Mouse (Mus musculus) ovary, postnatal 14 days (tissue): Measurements from ENCODE around the gene Rabep1.
"Not testable (repeated sequence)": the region's sequence is repeated elsewhere in the genome, so short reads cannot be mapped to it uniquely, and the experiment has no call there.

Source experiments
- DNase-seq: peaks from one replicate; pipeline ENCODE4 v3.0.0; 2022; ENCODE audit warnings: low spot score

Rabep1 gene

DNA sequence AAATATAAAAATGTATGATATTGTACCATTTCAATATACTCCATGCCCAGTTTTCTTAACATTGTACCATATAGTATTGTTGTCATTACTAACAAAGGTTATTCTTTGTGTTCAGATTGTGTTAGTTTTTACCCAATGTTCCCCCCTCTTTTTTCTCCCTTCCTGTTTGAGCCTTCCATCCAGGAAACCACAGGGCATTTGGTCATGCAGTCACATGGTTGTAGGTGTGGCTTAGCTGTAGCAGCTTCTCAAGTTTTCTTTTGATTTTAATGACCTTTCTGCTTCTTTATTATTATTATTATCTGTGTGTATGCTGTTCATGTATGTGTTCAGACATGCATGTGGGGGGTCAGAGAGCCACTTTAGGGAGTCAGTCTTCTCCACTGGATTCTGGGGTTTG, 47.0 kb downstream of the Rabep1 start:
- DNase-seq = no peak

DNA sequence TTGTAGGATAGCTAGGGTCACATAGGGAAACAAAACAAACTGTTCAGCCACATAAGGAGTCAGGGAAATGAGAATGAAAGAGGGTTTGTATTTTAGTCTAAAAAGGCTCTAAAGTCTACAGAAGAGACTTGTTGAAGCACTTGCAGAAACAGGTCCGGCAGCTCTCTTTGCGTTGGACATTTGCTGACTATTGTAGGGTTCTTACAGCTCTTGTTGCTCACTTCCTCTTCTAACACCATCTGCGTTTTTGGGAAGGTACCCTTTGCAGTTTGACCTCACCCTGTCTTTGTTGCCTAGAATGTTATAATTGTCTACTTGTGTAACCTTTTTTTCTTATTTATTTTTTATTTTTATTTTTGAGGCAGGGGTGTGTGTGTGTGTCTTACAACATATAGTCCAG, 53.1 kb downstream of the Rabep1 start:
- DNase-seq = no peak

DNA sequence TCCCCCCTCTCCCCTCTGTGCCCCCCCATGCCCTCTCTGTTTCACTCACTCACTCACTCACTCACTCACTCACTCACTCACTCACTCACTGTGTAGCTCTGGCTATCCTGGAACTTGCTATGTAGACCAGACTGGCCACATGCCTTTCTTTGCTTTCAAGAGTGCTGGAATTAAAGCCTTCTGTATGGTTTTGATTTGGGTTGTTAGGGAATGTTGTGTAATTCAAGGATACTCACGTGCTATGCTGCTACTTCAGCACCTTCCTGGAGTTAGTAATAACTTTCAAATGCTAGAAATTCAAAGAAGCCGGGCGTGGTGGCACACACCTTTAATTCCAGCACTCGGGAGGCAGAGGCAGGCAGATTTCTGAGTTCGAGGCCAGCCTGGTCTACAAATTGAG, 53.6 kb downstream of the Rabep1 start:
- not testable (repeated sequence) for DNase-seq

DNA sequence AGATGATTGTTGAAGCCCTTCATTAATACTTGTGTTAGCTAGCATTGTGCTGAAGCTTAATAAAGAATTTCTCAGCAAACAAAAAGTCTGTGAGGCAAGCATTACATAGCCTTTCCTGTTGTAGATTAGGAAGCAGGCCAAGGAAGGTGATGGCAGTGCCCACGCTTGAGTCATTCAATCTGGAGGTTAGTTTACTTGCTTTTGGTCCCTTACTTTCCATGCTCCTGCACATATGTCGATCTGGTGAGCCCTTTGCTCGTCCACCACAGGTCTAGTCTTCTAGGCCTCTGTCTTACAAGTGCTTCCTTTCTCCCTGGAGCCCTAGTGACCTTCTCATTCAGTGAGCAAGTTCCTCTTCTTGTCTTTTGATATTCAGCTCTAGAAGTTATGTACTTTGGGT, 62.1 kb downstream of the Rabep1 start:
- DNase-seq = no peak

DNA sequence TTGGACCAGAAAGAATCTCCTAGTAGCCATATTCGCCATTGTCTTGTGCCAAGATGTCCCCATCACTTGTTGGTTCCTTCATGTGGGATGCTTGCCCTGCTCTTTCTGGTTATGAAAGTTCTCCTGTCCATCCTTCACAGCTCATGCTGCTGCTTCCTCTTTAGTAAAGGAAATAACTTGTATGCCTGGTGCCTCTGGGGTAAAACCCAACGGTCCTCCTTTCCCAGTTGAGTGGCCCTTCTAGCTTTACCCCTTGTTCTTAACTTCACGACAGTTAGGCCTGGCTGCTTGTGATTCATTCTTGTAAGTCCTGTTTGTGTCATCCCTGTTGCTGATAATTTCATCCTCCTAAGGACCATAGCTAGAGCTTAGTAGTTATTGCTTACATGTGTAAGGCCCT, 66.7 kb downstream of the Rabep1 start:
- no peak for DNase-seq

DNA sequence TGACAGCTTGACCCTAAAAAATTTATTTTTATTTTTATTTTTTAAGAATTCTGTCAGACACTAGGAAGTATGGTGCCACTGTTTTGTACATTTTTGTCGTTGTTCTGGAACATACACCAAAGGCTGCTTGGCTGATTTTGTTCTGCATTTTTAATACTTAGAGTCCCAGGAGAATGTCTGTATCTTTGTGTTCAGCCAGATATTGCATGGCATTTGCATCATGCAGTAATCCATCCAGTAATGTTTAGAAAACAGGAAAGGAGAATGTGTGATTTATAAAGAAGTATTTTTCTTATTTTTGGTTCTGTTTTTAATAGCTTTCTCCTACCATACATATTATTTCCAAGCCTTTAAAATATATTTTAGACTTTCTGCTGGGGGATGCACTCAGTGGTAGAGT, 67.3 kb downstream of the Rabep1 start:
- DNase-seq = no peak

DNA sequence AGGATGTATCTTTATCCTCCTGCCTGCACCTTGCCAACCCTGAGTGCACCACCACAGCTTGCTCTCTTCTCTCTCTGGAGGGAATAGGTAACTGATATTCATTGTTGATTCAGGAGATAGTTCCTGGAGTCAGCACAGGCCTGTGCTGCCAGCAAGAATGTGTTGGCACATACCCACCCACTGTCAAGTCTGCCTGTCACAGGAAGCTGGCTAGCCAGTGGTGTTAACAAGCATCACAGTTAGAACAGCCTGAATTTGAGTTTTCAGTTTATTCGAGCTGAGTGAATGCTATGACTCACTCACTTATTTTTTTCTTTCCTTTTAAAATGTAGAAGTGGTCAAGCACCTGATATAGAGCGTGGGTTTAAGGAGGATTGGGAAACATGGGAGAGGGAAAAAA, 73.3 kb downstream of the Rabep1 start:
- no peak for DNase-seq

DNA sequence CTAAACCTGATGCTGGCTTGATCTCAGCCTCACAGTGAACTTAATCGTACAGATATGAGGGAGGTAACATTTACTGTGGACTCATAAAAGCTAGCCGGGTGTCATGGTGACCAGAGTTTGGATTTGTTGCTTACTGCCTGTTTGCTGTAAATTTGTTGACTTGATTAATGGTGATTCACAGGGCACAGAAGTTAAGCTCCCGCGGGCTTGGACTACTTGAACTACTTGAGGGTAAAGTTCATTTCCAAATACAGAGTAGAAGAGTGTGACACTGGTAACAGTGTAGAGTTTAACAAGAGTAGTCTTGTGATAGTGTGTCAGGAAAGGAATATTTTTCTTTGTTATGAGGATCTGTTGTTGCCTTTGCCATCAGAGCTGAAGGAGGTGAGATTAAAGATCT, 74.9 kb downstream of the Rabep1 start:
- DNase-seq = no peak

DNA sequence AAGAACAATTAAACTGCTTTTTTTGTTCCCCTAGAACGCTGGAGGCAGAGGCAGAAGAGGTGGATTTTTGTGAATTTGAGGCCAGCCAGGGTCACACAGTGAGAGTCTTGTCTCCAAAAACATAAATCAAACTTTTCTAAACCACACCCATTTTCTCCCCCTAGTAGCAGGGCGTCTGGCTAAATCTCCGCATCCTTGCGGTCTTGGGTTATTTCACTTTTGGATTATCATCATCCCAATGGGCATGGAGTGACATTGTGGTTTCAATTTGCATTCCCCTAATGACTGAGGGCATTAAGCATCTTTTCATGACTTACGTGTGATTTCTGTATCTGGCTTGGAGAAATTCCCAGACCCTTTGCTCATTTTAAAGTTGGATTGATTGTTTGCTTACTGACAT, 86.9 kb downstream of the Rabep1 start:
- DNase-seq = no peak

DNA sequence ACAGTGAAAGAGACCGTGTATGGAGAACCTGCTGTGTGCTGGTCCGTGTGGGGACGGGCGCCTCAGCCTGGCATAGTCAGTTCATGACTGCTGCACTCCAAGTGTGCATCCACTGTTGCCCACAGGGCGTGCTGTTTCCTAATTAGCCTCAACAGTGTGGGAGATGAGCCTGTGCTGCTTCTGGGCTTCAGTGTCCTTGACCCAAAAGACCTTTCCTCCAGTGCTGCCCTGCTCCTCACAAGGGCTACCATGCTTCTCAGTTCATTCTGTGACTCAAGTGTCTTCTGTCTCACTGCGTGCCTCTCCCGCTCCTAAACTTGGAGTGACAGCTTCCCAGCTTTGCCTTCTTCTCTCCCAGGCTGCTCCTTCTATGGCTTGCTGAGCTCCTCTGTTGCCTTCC, 90.7 kb downstream of the Rabep1 start:
- no peak for DNase-seq

DNA sequence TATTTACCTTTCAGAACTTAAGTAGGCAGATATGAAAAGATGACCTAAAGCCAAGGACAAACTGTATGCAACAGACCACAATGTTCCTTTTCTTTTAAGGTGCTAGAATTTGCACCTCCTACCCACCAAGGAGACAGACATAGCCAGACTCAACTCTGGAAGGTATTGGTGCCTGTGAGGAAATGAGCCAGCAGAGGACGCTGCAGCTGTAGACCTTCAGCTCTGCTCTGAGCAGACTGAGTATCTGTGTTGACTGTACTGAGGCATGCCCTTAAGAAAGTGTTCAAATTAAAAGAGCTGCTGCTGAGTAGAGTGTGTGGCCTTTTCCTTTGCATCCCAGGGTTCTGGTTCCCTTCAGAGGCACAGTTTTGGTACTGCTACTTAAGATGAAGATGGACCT, 98.0 kb downstream of the Rabep1 start:
- DNase-seq = no peak

DNA sequence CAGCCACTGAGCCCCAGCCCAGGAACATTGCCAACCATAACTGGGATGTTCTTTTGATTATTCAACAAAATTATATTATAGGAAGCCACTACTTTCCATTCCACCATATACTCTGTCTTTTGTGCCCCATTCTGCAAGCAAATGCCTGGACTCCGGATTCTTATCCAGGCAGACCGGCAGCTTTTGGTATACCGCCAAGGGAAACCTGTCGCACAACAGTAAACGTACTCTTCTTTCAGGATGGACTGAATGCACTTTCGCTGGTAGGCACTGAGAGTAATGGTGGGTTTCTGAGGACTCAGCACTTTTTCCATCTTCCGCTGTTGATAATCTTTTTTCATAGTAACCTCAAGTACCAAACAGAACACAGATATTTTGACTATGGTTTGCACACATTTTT, 99.1 kb downstream of the Rabep1 start:
- no peak for DNase-seq

DNA sequence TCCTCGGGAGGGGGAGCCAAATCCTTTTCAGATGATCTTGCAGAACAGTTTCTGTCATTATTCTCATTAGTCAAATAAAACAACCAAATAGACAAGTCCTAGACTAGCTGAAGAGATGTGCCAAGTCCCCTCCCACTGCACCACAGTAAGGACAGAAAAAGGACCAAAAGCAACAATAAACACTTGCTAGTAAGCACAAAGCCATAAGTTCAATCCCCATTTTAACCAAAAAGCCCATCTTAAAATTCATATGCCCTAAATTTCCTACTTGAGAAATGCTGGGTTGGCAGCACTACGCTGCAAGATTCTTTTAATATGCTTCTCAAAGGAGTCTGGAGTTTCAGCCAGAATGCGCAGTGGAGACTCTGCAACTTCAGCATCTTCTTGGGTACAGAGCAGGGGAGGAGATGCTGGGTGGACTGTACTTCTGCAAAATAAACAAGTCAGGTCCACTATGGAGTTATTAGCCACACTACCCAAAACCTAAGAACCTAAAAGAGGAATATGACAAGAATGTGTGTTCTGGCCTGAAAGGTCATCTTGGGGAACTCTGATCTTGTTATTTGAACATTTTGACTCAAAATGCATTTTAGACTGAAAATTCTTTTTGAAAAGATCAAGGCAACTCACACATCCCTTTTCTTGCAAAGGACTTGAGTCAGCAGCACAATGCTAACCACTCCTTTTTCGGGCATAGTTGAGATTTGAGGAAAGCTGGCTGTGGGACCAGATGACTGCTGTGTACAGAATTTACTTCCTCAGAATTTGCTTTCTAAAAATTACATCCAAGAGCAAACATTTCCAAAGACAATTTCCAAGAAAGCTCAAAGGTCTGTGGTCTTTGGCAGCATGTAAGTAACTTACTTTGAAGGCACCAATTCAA, 100.6 kb downstream of the Rabep1 start:
- no peak for DNase-seq

DNA sequence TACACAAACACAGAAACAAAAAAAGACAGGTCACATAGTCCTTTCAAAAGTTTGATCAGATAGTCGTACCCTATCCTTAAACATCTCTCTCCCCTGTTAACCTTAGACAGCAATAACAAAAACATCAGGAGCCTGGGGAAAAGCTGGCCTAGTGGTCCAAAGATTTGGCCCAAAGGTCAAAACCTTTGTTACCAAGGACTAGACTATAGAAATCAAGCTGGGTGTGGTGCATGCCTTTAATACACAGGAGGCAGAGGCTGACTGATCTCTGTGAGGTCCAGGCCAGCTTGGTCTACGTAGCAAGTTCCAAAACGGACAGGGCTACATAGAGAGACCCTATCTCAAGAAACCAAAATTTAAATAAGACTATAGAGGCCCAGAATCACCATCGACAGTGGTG, 110.1 kb downstream of the Rabep1 start:
- no peak for DNase-seq

DNA sequence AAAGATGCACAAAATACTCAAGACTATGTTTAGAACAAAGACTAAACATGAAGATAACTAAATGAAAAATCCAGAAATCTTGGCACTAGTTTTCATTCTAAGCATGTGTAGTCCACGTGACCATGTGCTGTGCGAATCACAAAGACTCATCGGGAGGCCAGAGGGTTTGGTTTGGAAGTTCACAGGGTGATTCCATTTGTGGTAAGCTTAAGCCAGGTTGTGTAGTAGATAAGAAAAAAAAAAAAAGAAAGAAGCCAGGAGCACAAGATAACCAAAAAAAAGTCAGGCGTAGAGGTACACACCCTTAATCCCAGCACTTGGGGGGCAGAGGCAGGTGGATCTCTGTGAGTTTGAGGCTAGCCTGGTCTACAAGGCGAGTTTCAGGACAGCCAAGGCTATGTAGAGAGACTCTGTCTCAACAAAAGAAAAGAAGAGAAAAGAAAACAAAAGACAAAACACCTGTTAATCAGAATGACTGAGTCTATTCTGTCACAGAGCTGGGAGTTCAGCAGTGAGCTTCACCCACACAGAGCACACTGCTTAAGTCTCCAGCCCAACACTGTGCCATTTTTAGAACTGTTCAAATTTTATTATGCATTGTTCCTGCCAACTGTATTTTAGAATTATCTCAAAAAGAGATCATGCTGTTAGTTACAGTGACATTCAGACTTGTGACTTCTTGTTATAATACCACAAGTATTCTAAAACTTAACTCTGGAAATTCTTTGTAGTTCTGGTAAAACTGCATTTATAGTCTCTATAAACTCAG, 116.4 kb downstream of the Rabep1 start:
- no peak for DNase-seq

DNA sequence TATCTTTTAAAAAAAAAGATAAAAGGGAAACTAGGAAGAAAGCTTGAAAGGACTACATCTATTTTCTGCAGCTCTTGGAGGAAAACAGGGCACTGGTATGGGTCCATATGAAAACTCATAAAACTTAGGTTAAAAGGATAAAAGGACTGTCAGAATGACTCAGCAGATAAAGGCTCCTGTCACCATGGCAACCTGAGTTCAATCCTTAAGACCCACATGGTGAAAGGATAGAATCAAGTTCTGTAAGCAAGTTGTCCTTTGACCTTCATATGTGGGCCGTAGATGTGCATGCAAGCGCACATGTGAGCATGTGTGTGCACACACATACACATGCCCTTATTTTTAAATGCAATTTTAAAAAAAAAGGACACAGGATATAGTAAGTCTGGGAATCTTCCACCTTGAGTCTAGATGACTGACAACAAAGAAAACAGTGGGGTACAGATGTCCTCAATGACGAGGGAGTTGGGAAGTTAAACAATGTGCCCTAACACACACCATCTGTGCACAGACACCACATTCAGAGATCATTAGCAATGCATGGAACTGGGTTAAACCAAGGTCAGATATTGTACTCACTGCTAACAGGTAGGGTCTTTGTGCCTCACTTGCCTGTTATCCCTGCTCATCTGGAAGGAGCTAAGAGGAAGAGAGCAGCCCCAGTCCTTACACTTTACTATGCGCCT, 119.8 kb downstream of the Rabep1 start:
- DNase-seq = no peak

DNA sequence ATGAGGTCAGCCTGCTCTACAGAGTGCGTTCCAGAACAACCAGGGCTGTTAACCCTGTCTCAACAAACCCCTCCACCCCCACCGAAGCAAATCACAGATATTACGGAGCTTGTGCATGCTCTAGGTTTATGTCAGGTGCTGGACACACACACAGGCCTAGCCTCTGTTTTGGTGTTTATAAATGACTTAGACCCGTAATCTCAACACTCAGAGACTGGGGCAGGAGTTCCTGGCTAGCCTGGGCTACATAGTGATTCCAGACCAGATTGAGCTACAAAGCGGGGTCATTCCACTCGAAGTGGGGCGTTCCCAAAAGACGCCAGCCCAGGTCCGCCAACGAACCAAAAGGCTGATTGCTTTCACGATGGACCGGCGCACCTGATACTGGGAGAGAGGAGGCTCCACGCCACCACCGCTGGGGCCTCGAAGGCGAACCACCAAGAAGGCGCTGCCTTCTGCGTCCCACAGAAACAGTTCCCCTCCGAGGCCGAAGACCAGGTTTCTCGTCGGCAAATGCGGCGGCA, 124.8 kb downstream of the Rabep1 start:
- no peak for DNase-seq

DNA sequence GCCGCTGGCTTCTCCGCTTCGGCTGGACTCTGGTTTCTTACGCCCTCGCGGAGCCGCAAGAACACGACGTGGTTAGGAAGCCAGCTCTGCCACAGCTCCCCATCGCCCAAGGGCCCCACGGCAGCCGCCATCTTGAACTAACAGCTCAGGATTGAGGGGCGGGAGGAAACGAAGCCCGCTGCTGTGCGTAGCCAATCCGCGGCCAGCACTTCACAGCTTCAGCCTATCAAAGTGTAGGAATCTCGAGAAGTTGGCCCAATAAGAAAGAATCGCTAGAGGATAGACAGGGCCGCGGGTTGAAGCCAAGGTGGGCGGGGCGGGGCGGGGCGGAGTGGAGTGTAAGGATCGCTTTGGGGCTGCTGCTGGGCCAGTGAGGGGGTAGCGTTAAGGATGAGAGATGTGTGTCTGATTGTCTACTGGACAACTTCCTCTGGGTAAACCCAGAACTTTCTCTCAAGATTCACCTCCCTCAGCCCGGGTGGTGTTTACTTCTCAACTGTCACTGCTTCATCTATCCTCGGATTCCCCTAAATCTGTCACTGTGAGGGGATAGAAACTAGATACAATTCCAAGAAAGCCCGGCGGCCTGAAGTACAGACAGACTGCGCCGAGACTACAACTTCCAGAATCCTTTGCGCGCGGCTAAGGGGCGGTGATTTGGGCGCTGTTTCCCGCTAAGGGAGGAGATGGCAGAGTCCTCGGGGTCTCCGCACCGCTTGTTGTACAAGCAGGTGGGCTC, 125.4 kb downstream of the Rabep1 start, which contains the start of the genes Nup88 and Rpain:
Gene Nup88 (minus strand): TSS at position 153 of the 739 bp plus-strand sequence.
Gene Rpain (plus strand): TSS at position 393 of the 739 bp plus-strand sequence.
- peak; percentile 80 for DNase-seq

DNA sequence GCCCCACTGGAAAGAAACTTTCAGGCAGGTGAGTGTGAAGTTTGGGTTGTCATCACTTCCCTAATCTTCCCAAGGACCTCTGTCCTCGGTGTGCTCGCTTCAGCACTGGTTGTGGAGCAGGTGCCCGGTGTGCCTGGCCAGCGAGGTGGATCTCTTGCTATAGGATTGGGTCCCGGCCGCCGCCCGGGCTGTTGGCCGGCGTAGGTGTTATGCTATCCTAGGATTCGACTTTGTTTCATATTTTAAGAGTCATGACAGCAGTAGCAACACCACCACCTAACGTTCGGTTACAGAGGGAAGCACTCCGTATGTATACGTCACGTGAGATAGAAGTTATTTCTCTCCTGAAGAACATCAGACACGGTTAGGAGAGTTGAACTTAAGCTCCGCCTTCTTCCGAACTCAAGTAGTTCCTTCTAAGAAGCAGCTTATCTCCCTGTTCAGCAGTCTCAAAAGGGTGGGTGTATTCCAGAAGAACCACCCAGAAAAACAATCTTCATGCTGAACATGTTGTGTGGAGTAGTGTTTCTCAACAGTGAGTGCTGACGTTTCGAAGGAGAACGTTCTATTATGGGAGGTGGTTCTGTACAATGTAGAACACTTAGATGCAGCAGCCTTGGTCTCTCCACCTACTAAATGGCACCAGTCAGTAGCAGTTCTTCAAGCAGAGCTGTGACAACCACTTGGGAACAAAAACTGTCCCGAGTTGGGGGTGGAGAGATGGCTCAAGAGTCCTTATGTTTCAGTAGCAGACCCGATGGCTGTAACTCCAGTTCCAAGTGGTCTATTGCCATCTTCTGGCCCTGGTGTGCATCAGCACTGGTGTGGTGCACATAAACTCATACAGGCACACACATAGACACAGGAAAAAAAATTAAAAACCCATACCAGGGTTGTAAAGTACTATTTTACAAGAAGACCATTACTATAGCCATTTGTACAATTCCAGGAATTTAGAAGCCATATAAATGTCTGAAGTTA, 126.3 kb downstream of the Rabep1 start:
- DNase-seq = no peak

DNA sequence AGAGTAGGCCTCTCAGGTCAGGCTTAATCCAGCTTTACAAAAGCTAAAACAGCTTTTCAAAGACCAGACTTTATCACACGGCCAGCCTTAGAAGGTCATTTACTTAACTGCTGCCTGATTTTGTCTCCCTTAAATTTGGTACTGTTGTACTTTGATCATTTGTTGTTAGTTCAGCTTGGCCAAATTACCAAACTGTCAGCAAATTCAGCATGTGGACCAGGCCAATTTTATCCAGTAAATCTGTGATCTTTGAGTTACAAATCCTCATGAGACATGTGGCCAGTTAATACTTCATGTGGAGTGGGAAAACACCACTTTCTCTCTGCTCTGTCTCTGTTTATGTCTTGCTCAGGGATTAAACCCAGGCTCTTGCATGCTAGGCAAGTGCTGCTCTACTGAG, 128.0 kb downstream of the Rabep1 start:
- no peak for DNase-seq

DNA sequence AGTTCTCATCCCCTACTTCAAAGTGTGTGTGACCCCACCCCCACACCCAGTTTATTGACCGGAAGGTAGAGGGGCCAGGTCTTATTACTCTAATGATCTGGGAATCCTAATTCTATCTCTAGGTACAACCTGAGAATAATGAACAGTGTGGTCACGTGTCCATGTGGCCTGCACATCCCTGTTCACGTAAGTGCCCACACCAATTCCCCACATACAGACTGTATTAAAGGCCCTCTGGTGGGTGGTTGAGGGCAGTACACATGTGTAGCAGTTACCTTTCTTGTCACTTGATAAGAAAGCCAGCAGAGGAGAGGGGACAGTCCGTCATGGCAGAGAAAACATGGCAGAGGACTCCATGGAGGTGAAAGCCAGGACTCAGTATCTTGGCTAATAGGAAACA, 129.4 kb downstream of the Rabep1 start:
- DNase-seq = no peak
